Mouse (Mus musculus): Measurements from ENCODE around the gene Ldhd. TPM values are rescaled to one million over a fixed set of nuclear protein-coding genes. Genes with fewer than 3 reads are reported as not detected.

Ldhd gene
- polyA plus RNA-seq, 1 experiment from 2014 or later = 1.7 TPM

- no peak for ATAC-seq
Observed at GRCm38 (mm10) chr8:111594951-111595350, 35.2 kb downstream of the Ldhd start.

GRCm38 (mm10) chr8:111594044-111594840 is 35.9 kb downstream of the Ldhd start:
- H3K4me1 ChIP-seq (ENCODE audit: insufficient read depth, low read depth, low read length) = peaks cover 30% of the 10 kb centered on the region; the same call in 1 of the 2 replicates
- TF ChIP-seq CTCF (IDR thresholded peaks at IDR 0.05) = no peak
- TF ChIP-seq EP300 (IDR thresholded peaks at IDR 0.05) = no peak

More at GRCm38 (mm10) chr8:111594951-111595350, 35.2 kb downstream of the Ldhd start:
- no peaks in the 10 kb centered on the region for H3K27me3 ChIP-seq (replicated peaks; ENCODE audit: insufficient read depth, low read length)
- 77% methylated on average over 2 of the region's 2 CpGs for WGBS
- H3K4me1 ChIP-seq (ENCODE audit: insufficient read depth, low read depth, low read length) = peaks cover 30% of the 10 kb centered on the region; the same call in 1 of the 2 replicates
- H3K9me3 ChIP-seq (ENCODE audit: low read length) = no peaks in the 10 kb centered on the region
- TF ChIP-seq EP300 (IDR thresholded peaks at IDR 0.05) (no peak), CTCF (IDR thresholded peaks at IDR 0.05) (no peak)
- no peak overlapping the region for H3K9ac ChIP-seq (replicated peaks; ENCODE audit: low read depth)
- H3K4me2 ChIP-seq (replicated peaks; ENCODE audit: low read depth, low read length) = no peak overlapping the region
- no peak overlapping the region for H3K4me3 ChIP-seq (ENCODE audit: low read depth, low read length)
- no peaks in the 10 kb centered on the region for H3K36me3 ChIP-seq (ENCODE audit: insufficient read depth, low read length)
- H3K27ac ChIP-seq (ENCODE audit: low read length) = peak overlapping the region; percentile 81
- DNase-seq (ENCODE audit: low spot score) = no peak

GRCm38 (mm10) chr8:111592390-111592910 is 37.7 kb downstream of the Ldhd start:
- Histone ChIP-seq H3K9ac (replicated peaks; ENCODE audit: low read depth) (no peak overlapping the region), H3K4me2 (replicated peaks; ENCODE audit: low read depth, low read length) (no peak overlapping the region), H3K36me3 (ENCODE audit: insufficient read depth, low read length) (no peaks in the 10 kb centered on the region), H3K4me3 (ENCODE audit: low read depth, low read length) (no peak overlapping the region), H3K4me1 (ENCODE audit: insufficient read depth, low read depth, low read length) (peaks cover 30% of the 10 kb centered on the region; the same call in 1 of the 2 replicates), H3K9me3 (ENCODE audit: low read length) (no peaks in the 10 kb centered on the region), H3K27me3 (replicated peaks; ENCODE audit: insufficient read depth, low read length) (no peaks in the 10 kb centered on the region), H3K27ac (ENCODE audit: low read length) (no peak overlapping the region)
- 76% methylated on average over 7 of the region's 7 CpGs for WGBS
- ATAC-seq (no peak), DNase-seq (ENCODE audit: low spot score) (no peak)
- TF ChIP-seq EP300 (IDR thresholded peaks at IDR 0.05) = no peak
- no peak for TF ChIP-seq CTCF (IDR thresholded peaks at IDR 0.05)

More at GRCm38 (mm10) chr8:111594044-111594840, 35.9 kb downstream of the Ldhd start:
- Histone ChIP-seq H3K9me3 (ENCODE audit: low read length) (no peaks in the 10 kb centered on the region), H3K27ac (ENCODE audit: low read length) (peak overlapping the region; percentile 81; the same call in 1 of the 2 replicates), H3K27me3 (replicated peaks; ENCODE audit: insufficient read depth, low read length) (no peaks in the 10 kb centered on the region), H3K4me2 (replicated peaks; ENCODE audit: low read depth, low read length) (no peak overlapping the region), H3K36me3 (ENCODE audit: insufficient read depth, low read length) (no peaks in the 10 kb centered on the region), H3K9ac (replicated peaks; ENCODE audit: low read depth) (no peak overlapping the region), H3K4me3 (ENCODE audit: low read depth, low read length) (no peak overlapping the region)
- no peak for DNase-seq (ENCODE audit: low spot score)
- no peak for ATAC-seq
- WGBS = 64% methylated on average over 3 of the region's 3 CpGs

- no peak for TF ChIP-seq CTCF (IDR thresholded peaks at IDR 0.05)
- no peak for TF ChIP-seq EP300 (IDR thresholded peaks at IDR 0.05)
- ATAC-seq (no peak), DNase-seq (ENCODE audit: low spot score) (no peak)
- Histone ChIP-seq H3K9ac (replicated peaks; ENCODE audit: low read depth) (no peak overlapping the region), H3K27me3 (replicated peaks; ENCODE audit: insufficient read depth, low read length) (no peaks in the 10 kb centered on the region), H3K4me1 (ENCODE audit: insufficient read depth, low read depth, low read length) (peaks cover 23% of the 10 kb centered on the region; the same call in 1 of the 2 replicates), H3K36me3 (ENCODE audit: insufficient read depth, low read length) (no peaks in the 10 kb centered on the region), H3K4me3 (ENCODE audit: low read depth, low read length) (no peak overlapping the region), H3K4me2 (replicated peaks; ENCODE audit: low read depth, low read length) (no peak overlapping the region), H3K27ac (ENCODE audit: low read length) (no peak overlapping the region), H3K9me3 (ENCODE audit: low read length) (no peaks in the 10 kb centered on the region)
Observed at GRCm38 (mm10) chr8:111591176-111591575, 39.0 kb downstream of the Ldhd start.

GRCm38 (mm10) chr8:111590214-111590613 is 40.0 kb downstream of the Ldhd start:
- WGBS = 44% methylated on average over 3 of the region's 3 CpGs
- no peak for TF ChIP-seq CTCF (IDR thresholded peaks at IDR 0.05)
- TF ChIP-seq EP300 (IDR thresholded peaks at IDR 0.05) = no peak
- Histone ChIP-seq H3K9ac (replicated peaks; ENCODE audit: low read depth) (no peak overlapping the region), H3K4me2 (replicated peaks; ENCODE audit: low read depth, low read length) (no peak overlapping the region), H3K27ac (ENCODE audit: low read length) (no peak overlapping the region), H3K9me3 (ENCODE audit: low read length) (no peaks in the 10 kb centered on the region), H3K27me3 (replicated peaks; ENCODE audit: insufficient read depth, low read length) (no peaks in the 10 kb centered on the region), H3K4me3 (ENCODE audit: low read depth, low read length) (no peak overlapping the region), H3K4me1 (ENCODE audit: insufficient read depth, low read depth, low read length) (peaks cover 13% of the 10 kb centered on the region; the same call in 1 of the 2 replicates), H3K36me3 (ENCODE audit: insufficient read depth, low read length) (no peaks in the 10 kb centered on the region)
- no peak for ATAC-seq
- no peak for DNase-seq (ENCODE audit: low spot score)

- WGBS = 80% methylated on average over 2 of the region's 2 CpGs
- H3K4me3 ChIP-seq (ENCODE audit: low read depth, low read length) = no peak overlapping the region
Observed at GRCm38 (mm10) chr8:111588336-111588735, 41.8 kb downstream of the Ldhd start.

More at GRCm38 (mm10) chr8:111588336-111588735, 41.8 kb downstream of the Ldhd start:
- Histone ChIP-seq H3K36me3 (ENCODE audit: insufficient read depth, low read length) (no peaks in the 10 kb centered on the region), H3K9ac (replicated peaks; ENCODE audit: low read depth) (no peak overlapping the region), H3K27ac (ENCODE audit: low read length) (no peak overlapping the region), H3K27me3 (replicated peaks; ENCODE audit: insufficient read depth, low read length) (no peaks in the 10 kb centered on the region), H3K4me1 (ENCODE audit: insufficient read depth, low read depth, low read length) (no peaks in the 10 kb centered on the region; the same call in 1 of the 2 replicates), H3K4me2 (replicated peaks; ENCODE audit: low read depth, low read length) (no peak overlapping the region), H3K9me3 (ENCODE audit: low read length) (no peaks in the 10 kb centered on the region)
- no peak for DNase-seq (ENCODE audit: low spot score)
- ATAC-seq = no peak
- TF ChIP-seq EP300 (IDR thresholded peaks at IDR 0.05) (no peak), CTCF (IDR thresholded peaks at IDR 0.05) (no peak)

Measured in lung, postnatal 0 days (tissue).